Mouse (Mus musculus): ENCODE measurements around the gene Nrp2. TPM values are rescaled to one million over a fixed set of nuclear protein-coding genes. Genes with fewer than 3 reads are reported as not detected.

Gene Nrp2
- polyA plus RNA-seq, 1 experiment from 2014 or later = 30.8 TPM

- H3K9me3 ChIP-seq = no peaks in the 10 kb centered on the region
- H3K27me3 ChIP-seq = peaks cover 8% of the 10 kb centered on the region; the same call in 1 of the 2 replicates
- H3K27ac ChIP-seq (replicated peaks) = peak overlapping the region; percentile 86
- H3K4me2 ChIP-seq (replicated peaks) = peak overlapping the region; percentile 98
- peak overlapping the region; percentile 59 for H3K4me3 ChIP-seq
- peak overlapping the region; percentile 72 for H3K9ac ChIP-seq (replicated peaks)
- peaks cover 61% of the 10 kb centered on the region for H3K4me1 ChIP-seq
- H3K36me3 ChIP-seq = no peaks in the 10 kb centered on the region
- peak; percentile 57 for ATAC-seq (replicated peaks)
- under 1% methylated on average over 73 of the region's 73 CpGs for WGBS
These were observed 3.3 kb downstream of the Nrp2 start for GRCm38 (mm10) chr1:62706085-62707021.

DNA sequence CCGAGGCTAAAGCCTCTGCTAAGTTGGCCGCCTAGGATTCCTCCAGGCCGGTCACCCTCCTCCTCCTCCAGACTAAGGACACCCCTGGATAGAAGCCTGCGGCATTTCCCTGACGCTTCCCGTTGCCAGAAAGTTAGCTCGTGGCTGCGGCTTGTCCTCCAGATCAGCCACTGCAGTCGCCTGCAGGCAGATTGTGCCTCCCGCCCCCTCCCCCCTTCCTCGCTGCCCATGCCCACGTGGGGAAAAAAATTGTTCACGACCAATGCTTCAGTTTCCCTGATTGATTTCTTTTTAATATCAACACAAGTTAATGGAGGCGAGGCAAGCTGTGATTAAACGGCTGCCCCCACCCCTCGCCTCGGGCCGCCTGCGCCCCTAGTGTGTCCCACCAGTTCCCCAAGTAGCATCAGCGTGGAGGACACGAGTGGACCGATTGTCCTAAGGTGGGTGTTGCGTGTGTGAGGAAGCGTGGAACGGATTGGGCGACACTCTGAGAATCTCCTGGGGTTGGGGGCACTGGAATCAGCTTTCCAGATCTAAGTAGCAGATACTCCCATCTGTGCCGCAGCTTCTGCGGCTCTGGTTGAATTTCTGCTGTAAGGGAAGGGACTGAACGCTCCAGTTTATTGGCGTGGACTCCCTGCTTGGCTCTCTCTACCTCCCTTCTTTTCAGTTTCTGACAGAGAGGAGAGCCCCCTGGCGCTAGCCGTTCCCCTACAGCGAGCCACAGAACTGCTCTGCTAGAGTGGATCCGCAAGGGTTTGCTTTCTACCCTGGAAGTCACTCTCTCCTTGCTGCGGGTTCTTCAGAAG, 4.2 kb downstream of the Nrp2 start:
- peaks cover 60% of the 10 kb centered on the region for H3K4me1 ChIP-seq

DNA sequence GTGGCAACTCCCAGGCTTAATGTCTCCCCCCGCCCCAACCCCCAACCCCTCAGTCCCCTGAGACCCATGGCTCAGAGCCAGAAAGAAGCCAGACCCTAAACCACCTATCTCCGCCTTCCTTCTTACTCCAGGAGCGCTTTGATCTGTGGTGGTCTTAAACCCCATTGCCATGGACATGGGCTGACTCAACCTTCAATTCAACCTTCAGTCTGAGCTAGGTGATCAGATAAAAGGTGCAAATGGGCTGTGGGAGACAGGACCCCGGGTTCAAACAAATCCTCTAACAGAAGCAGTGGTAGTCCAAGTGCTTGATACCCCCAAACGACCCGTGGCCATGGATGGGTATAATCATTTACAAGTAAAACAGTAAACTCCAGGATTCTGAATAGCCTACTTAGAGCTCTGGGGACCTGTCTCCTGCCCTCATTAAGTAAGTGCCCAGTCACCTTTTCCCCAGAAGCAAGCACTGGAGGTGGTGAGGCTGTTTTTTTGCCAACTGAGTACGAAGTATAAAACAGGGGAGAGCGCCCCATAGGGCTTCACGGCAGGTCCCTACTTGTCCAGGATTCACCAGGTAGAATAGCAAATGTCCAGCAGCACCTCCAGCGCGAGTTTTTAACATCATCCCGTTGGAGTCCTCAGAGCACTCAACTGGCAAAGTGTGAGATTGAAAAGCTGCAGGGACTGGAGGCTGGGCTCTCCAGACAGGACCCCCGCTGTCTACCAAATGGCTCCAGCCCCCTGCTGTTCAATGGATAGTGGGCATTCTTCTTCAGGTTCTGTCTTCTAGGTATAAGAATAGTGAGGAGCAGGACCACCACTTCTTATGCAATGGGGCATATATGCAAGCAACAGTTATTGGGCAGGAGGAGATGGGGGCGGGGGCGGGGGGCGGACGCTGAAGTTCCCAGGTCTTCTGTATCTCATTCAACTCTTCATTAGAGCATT, 5.1 kb downstream of the Nrp2 start:
- ATAC-seq (replicated peaks) = no peak
- 14% methylated on average over 17 of the region's 17 CpGs for WGBS
- H3K27ac ChIP-seq (replicated peaks) = peak overlapping the region; percentile 86
- H3K9me3 ChIP-seq = no peaks in the 10 kb centered on the region
- H3K4me2 ChIP-seq (replicated peaks) = peak overlapping the region; percentile 98
- no peaks in the 10 kb centered on the region; the same call in 1 of the 2 replicates for H3K27me3 ChIP-seq
- H3K9ac ChIP-seq (replicated peaks) = peak overlapping the region; percentile 72
- peaks cover 53% of the 10 kb centered on the region for H3K4me1 ChIP-seq
- H3K36me3 ChIP-seq = no peaks in the 10 kb centered on the region
- H3K4me3 ChIP-seq = peak overlapping the region; percentile 59

More for the DNA sequence above, 4.2 kb downstream of the Nrp2 start:
- peak; percentile 20; the same call in 1 of the 2 replicates for ATAC-seq (replicated peaks)
- Histone ChIP-seq H3K4me2 (replicated peaks) (peak overlapping the region; percentile 98), H3K9ac (replicated peaks) (peak overlapping the region; percentile 72), H3K9me3 (no peaks in the 10 kb centered on the region), H3K4me3 (peak overlapping the region; percentile 59), H3K27ac (replicated peaks) (peak overlapping the region; percentile 86), H3K36me3 (no peaks in the 10 kb centered on the region), H3K27me3 (no peaks in the 10 kb centered on the region; the same call in 1 of the 2 replicates)
- under 1% methylated on average over 35 of the region's 35 CpGs for WGBS

GRCm38 (mm10) chr1:62709770-62710335, 6.8 kb downstream of the Nrp2 start:
- H3K4me1 ChIP-seq = peaks cover 48% of the 10 kb centered on the region

GRCm38 (mm10) chr1:62713021-62713676, 10.1 kb downstream of the Nrp2 start:
- Histone ChIP-seq H3K36me3 (no peaks in the 10 kb centered on the region), H3K4me3 (no peak overlapping the region), H3K27ac (replicated peaks) (no peak overlapping the region), H3K4me2 (replicated peaks) (no peak overlapping the region), H3K9ac (replicated peaks) (no peak overlapping the region), H3K9me3 (no peaks in the 10 kb centered on the region), H3K4me1 (peaks cover 38% of the 10 kb centered on the region), H3K27me3 (no peaks in the 10 kb centered on the region; the same call in 1 of the 2 replicates)
- WGBS = 85% methylated on average over 17 of the region's 17 CpGs
- ATAC-seq (replicated peaks) = no peak

More at GRCm38 (mm10) chr1:62709770-62710335, 6.8 kb downstream of the Nrp2 start:
- H3K27me3 ChIP-seq = no peaks in the 10 kb centered on the region; the same call in 1 of the 2 replicates
- ATAC-seq (replicated peaks) = no peak
- H3K9me3 ChIP-seq = no peaks in the 10 kb centered on the region
- peak overlapping the region; percentile 98 for H3K4me2 ChIP-seq (replicated peaks)
- H3K9ac ChIP-seq (replicated peaks) = no peak overlapping the region
- H3K4me3 ChIP-seq = 0 out of 2 replicates have a peak overlapping the region, but pooled peaks have one; percentile 4
- 38% methylated on average over 5 of the region's 5 CpGs for WGBS
- H3K36me3 ChIP-seq = no peaks in the 10 kb centered on the region
- no peak overlapping the region for H3K27ac ChIP-seq (replicated peaks)

DNA sequence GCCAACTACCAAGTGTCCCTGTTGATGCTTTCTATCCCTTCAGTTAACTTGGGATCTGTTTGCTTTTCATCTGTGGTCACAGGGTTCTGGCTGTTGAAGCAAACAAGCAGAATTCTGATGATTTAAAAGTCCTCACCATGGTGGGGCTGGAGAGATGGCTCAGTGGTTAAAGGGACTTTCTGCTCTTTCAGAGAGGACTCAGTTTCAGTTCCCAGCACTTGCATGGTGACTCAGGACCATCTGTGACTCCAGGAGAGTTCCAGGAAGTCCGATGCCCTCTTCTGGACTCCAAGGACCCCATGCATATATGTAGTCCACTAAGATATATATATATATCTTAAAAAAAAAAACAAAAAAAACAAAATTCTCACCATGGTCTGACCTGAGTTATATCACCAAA, 11.9 kb downstream of the Nrp2 start:
- Histone ChIP-seq H3K9me3 (no peaks in the 10 kb centered on the region), H3K4me1 (peaks cover 33% of the 10 kb centered on the region), H3K27me3 (no peaks in the 10 kb centered on the region; the same call in 1 of the 2 replicates), H3K36me3 (no peaks in the 10 kb centered on the region), H3K27ac (replicated peaks) (no peak overlapping the region), H3K4me3 (no peak overlapping the region), H3K9ac (replicated peaks) (no peak overlapping the region), H3K4me2 (replicated peaks) (no peak overlapping the region)
- 86% methylated on average over 1 of the region's 1 CpGs for WGBS
- no peak for ATAC-seq (replicated peaks)

- H3K27me3 ChIP-seq = no peaks in the 10 kb centered on the region
- H3K9me3 ChIP-seq = no peaks in the 10 kb centered on the region
- peaks cover 26% of the 10 kb centered on the region for H3K4me1 ChIP-seq
- ATAC-seq (replicated peaks) = no peak
- WGBS = 67% methylated on average over 4 of the region's 4 CpGs
- no peak overlapping the region for H3K27ac ChIP-seq (replicated peaks)
- H3K4me3 ChIP-seq = no peak overlapping the region
- no peaks in the 10 kb centered on the region for H3K36me3 ChIP-seq
- H3K4me2 ChIP-seq (replicated peaks) = no peak overlapping the region
- no peak overlapping the region for H3K9ac ChIP-seq (replicated peaks)
These were observed 12.6 kb downstream of the Nrp2 start for GRCm38 (mm10) chr1:62715692-62716091.

GRCm38 (mm10) chr1:62716836-62717478, 13.9 kb downstream of the Nrp2 start:
- H3K4me3 ChIP-seq = no peak overlapping the region
- no peak overlapping the region for H3K9ac ChIP-seq (replicated peaks)
- WGBS = 20% methylated on average over 10 of the region's 10 CpGs
- H3K9me3 ChIP-seq = no peaks in the 10 kb centered on the region
- H3K4me1 ChIP-seq = peaks cover 24% of the 10 kb centered on the region
- ATAC-seq (replicated peaks) = peak; percentile 31; the same call in 1 of the 2 replicates
- H3K27me3 ChIP-seq = no peaks in the 10 kb centered on the region
- H3K27ac ChIP-seq (replicated peaks) = peak overlapping the region; percentile 49
- no peaks in the 10 kb centered on the region for H3K36me3 ChIP-seq
- H3K4me2 ChIP-seq (replicated peaks) = peak overlapping the region; percentile 22

GRCm38 (mm10) chr1:62717552-62718236, 14.6 kb downstream of the Nrp2 start:
- H3K27ac ChIP-seq (replicated peaks) = peak overlapping the region; percentile 49
- H3K4me2 ChIP-seq (replicated peaks) = peak overlapping the region; percentile 22; the same call in 1 of the 2 replicates
- peaks cover 24% of the 10 kb centered on the region for H3K4me1 ChIP-seq
- H3K4me3 ChIP-seq = no peak overlapping the region
- peak overlapping the region; percentile 8; the same call in 1 of the 2 replicates for H3K9ac ChIP-seq (replicated peaks)
- 40% methylated on average over 13 of the region's 13 CpGs for WGBS
- no peaks in the 10 kb centered on the region for H3K27me3 ChIP-seq
- ATAC-seq (replicated peaks) = peak; percentile 82
- H3K36me3 ChIP-seq = no peaks in the 10 kb centered on the region
- H3K9me3 ChIP-seq = no peaks in the 10 kb centered on the region

GRCm38 (mm10) chr1:62718237-62718571, 15.1 kb downstream of the Nrp2 start:
- H3K4me3 ChIP-seq = no peak overlapping the region
- peak overlapping the region; percentile 49; the same call in 1 of the 2 replicates for H3K27ac ChIP-seq (replicated peaks)
- no peaks in the 10 kb centered on the region for H3K9me3 ChIP-seq
- no peaks in the 10 kb centered on the region for H3K27me3 ChIP-seq
- peaks cover 24% of the 10 kb centered on the region for H3K4me1 ChIP-seq
- ATAC-seq (replicated peaks) = no peak
- H3K4me2 ChIP-seq (replicated peaks) = no peak overlapping the region
- 37% methylated on average over 5 of the region's 5 CpGs for WGBS
- H3K36me3 ChIP-seq = no peaks in the 10 kb centered on the region
- H3K9ac ChIP-seq (replicated peaks) = 0 out of 2 replicates have a peak overlapping the region, but pooled peaks have one; percentile 8

Data from forebrain, embryonic 15.5 days (tissue).